Mouse (Mus musculus) hindbrain, embryonic 14.5 days (tissue): ENCODE results near the gene Mansc4. TPM values are rescaled to one million over a fixed set of nuclear protein-coding genes. Genes with fewer than 3 reads are reported as not detected.

Source experiments
- ATAC-seq: fragments of 200-750 bp; cut with Nextera tagmentation; 2 replicates; pipeline ENCODE4 v1.8.0; 2017; ENCODE audit warnings: moderate number of reproducible peaks, mild to moderate bottlenecking, moderate TSS enrichment, moderate library complexity; ENCODE audit not compliant: low FRiP score
- DNase-seq: peaks from one replicate; pipeline ENCODE4 v3.0.0-alpha.2; 2015; ENCODE audit warnings: low spot score
- H3K27ac ChIP-seq: fragments of 300-500 bp; sonication (generic); 2 replicates; pipeline ENCODE4 v1.5.1; 2014; ENCODE audit warnings: mild to moderate bottlenecking, moderate library complexity
- H3K27me3 ChIP-seq: fragments of 300-500 bp; sonication (generic); 2 replicates; pipeline ENCODE4 v1.6.1; 2014; ENCODE audit warnings: mild to moderate bottlenecking, low read length, mixed read lengths; ENCODE audit not compliant: control insufficient read depth, insufficient read depth
- H3K36me3 ChIP-seq: fragments of 300-500 bp; sonication (generic); replicated peaks from 2 replicates; pipeline ENCODE4 v1.6.1; 2014; ENCODE audit not compliant: control insufficient read depth, insufficient read depth
- H3K4me1 ChIP-seq: fragments of 300-500 bp; sonication (generic); replicated peaks from 2 replicates; pipeline ENCODE4 v1.6.1; 2014; ENCODE audit warnings: antibody characterized with exemption, low read length, mixed read lengths; ENCODE audit not compliant: control insufficient read depth, insufficient read depth
- H3K4me2 ChIP-seq: fragments of 300-500 bp; sonication (generic); replicated peaks from 2 replicates; pipeline ENCODE4 v1.6.1; 2014; ENCODE audit warnings: mild to moderate bottlenecking, moderate library complexity
- H3K4me3 ChIP-seq: fragments of 300-500 bp; sonication (generic); replicated peaks from 2 replicates; pipeline ENCODE4 v1.5.1; 2014; ENCODE audit warnings: mild to moderate bottlenecking, low read length
- H3K9ac ChIP-seq: fragments of 300-500 bp; sonication (generic); 2 replicates; pipeline ENCODE4 v1.6.1; 2014
- H3K9me3 ChIP-seq: fragments of 300-500 bp; sonication (generic); 2 replicates; pipeline ENCODE4 v1.6.1; 2016; ENCODE audit warnings: low read length; ENCODE audit not compliant: control insufficient read depth
- WGBS: fragments of 180-500 bp; shearing (Covaris S2); extraction: QIAGEN DNeasy Blood & Tissue Kit; methylation state at CpG from one replicate; pipeline ENCODE4 v1.1.7; 2014; 5-methylcytosine and 5-hydroxymethylcytosine counted together
- polyA plus RNA-seq: library from polyadenylated mRNA; unstranded; fragments of >200 nt; fragmentation: Nextera tagmentation; extraction: Ambion mirVana; gene quantifications from 2 replicates; pipeline ENCODE4 v1.2.1, GENCODE M21; 2014

The Mansc4 gene
- polyA plus RNA-seq, 1 experiment from 2014 or later = 1.4 TPM

DNA sequence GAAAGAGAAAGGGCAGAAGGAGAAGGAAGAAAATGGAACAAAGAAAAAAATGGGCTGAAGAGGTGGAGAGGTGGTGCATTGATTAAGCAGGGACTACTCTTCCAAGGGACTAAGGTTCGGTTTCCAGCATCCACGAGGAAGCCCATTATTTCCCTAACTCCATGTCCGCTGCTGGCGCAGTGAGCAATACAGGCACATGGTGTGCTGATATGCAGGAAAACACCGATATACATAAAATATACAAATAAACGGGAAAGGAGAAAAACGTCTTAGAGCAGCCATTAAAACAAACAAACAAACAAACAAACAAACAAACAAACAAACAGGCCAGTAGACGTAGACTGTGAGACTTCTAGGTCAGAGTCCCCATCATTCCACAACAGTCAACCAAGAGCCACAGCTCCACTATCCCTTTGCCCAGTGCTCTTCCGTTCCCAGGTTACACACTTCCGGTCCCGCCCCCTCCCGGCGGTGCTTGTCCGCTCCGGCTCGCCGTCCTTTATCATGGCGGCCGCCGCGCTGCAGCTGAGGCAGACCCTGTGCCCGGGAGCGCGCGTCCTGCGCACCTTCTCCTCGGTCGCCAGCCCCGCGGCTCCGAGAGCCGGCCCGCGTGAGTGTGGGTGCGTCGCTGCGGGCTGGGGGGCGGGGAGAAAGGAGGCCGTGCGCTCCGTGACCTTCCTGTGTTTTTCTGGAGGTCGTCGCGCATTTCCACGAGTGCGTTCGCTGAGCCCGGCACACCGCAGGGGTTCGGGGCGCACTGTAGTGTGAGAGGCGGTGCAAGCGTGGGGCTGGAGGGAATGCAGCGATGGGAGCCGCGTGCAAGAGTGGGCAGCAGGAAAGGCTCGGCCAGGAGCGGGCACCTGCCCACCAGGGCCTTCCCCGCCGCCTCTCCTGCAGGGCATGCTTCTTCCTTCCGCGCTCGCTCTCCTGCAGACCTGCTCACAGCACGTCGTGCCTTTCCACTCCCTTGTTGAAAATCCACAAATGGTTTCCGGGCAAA lies 44.2 kb downstream of the Mansc4 start, which contains the start of gene Mrps35:
Gene Mrps35, plus strand, starts transcription at position 474 of the 1,000 bp plus-strand sequence.
- Histone ChIP-seq H3K9me3 (no peaks in the 10 kb centered on the region), H3K4me3 (peak within 1 kb of the TSS; percentile 68), H3K27ac (peak within 1 kb of the TSS; percentile 87), H3K4me1 (peaks cover 10% of the 10 kb centered on the region), H3K27me3 (no peaks in the 10 kb centered on the region), H3K36me3 (peaks cover 18% of the 10 kb centered on the region), H3K4me2 (peak within 1 kb of the TSS; percentile 58), H3K9ac (peak within 1 kb of the TSS; percentile 84)
- ATAC-seq (peak; percentile 100), DNase-seq (peak; percentile 90)
- 3% methylated on average over 66 of the region's 66 CpGs for WGBS

DNA sequence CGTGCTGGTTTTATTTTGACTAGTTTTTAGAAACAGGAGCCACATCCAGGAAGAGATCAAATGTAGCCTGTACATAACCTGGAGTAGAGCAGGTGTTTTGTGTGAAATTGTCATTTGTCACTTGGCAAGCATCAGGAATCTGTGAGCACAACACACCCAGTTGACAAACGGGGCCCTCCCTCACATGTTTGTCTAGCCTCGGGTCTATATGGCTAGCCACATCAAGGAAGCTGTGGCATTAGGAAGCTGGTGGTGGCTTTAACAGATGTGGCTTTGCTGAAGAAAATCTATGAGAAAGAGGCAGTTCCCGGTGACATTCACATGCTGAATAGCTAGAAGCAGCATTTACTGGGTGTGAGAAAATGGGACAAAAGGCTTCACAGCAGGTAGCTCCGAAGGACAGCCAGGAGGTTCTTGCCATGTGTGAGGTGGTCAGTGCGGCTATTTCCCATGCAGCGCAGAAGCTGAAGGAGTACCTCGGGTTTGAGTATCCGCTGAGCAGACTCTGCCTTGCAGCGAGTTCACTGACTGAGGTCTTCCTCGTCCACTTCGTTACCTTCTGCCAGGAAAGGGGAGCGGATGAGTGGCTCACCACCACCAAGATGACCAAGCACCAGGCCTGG lies 54.4 kb downstream of the Mansc4 start, which contains the start of gene Rep15:
Gene Rep15, plus strand, starts transcription at position 282 of the 623 bp plus-strand sequence.
- Histone ChIP-seq H3K36me3 (no peaks in the 10 kb centered on the region), H3K4me2 (no peak within 1 kb of the TSS), H3K9ac (no peak within 1 kb of the TSS), H3K27ac (no peak within 1 kb of the TSS), H3K27me3 (no peaks in the 10 kb centered on the region), H3K4me3 (no peak within 1 kb of the TSS), H3K4me1 (no peaks in the 10 kb centered on the region), H3K9me3 (no peaks in the 10 kb centered on the region)
- 31% methylated on average over 13 of the region's 13 CpGs for WGBS
- DNase-seq (no peak), ATAC-seq (no peak)

- no peak overlapping the region for H3K27ac ChIP-seq
- H3K4me3 ChIP-seq = no peak overlapping the region
- H3K36me3 ChIP-seq = 0 out of 2 replicates have a peak, but pooled peaks cover 2% of the 10 kb centered on the region
- no peaks in the 10 kb centered on the region for H3K4me1 ChIP-seq
- H3K27me3 ChIP-seq = no peaks in the 10 kb centered on the region
- DNase-seq (no peak), ATAC-seq (no peak)
- H3K4me2 ChIP-seq = no peak overlapping the region
- H3K9me3 ChIP-seq = no peaks in the 10 kb centered on the region
- WGBS = 86% methylated on average over 15 of the region's 15 CpGs
- no peak overlapping the region for H3K9ac ChIP-seq
Observed at GRCm38 (mm10) chr6:147030096-147030885, 56.5 kb downstream of the Mansc4 start.

DNA sequence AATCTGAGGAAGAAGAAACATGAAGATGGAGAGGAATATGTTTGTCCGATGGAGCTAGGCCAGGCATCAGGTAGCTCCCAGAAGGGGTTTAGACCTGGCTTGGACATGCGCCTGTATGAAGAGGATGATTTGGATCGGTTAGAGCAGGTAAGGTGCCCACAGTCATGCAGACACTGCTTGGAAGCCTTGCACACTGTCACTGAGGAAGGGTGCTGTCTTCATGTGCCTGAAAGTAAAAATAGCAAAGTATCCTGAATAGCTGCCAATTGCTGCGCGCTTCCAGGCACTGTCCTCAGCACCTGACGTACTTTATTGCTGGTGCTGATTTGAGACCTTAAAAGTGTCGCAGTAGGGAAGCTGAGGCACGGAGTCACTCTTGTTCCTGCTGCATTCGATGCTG lies 57.2 kb downstream of the Mansc4 start:
- 0 out of 2 replicates have a peak, but pooled peaks cover 2% of the 10 kb centered on the region for H3K36me3 ChIP-seq
- H3K9ac ChIP-seq = no peak overlapping the region
- ATAC-seq (no peak), DNase-seq (no peak)
- H3K4me2 ChIP-seq = no peak overlapping the region
- H3K27me3 ChIP-seq = no peaks in the 10 kb centered on the region
- no peaks in the 10 kb centered on the region for H3K9me3 ChIP-seq
- H3K27ac ChIP-seq = no peak overlapping the region
- 96% methylated on average over 9 of the region's 9 CpGs for WGBS
- no peak overlapping the region for H3K4me3 ChIP-seq
- no peaks in the 10 kb centered on the region for H3K4me1 ChIP-seq

DNA sequence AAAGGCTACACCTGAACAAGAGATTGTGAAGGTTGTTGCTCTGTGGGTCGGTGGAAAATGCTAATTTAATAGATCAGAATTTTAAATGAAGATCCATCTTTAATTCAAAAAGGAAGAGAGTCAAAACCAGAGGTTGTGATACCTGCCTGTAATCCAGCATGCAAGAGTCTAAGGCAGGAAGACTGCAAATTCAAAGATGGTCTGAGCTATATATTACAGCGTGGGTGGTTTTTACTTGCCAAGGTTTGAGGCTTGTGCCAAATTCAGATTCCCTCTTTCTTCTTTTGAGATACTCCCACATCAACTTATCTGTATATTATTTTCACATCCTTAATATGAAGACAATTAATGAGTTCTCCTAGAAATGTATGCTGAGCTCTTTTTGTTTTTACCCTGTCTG lies 58.4 kb downstream of the Mansc4 start:
- H3K9ac ChIP-seq = no peak overlapping the region
- H3K4me2 ChIP-seq = no peak overlapping the region
- DNase-seq = no peak
- ATAC-seq = no peak
- H3K36me3 ChIP-seq = 0 out of 2 replicates have a peak, but pooled peaks cover 2% of the 10 kb centered on the region
- H3K4me1 ChIP-seq = no peaks in the 10 kb centered on the region
- H3K27me3 ChIP-seq = no peaks in the 10 kb centered on the region
- no peaks in the 10 kb centered on the region for H3K9me3 ChIP-seq
- H3K4me3 ChIP-seq = no peak overlapping the region
- H3K27ac ChIP-seq = no peak overlapping the region
- WGBS = 91% methylated on average over 2 of the region's 2 CpGs

Other genes starting within 250 kb of the Mansc4 start
- not detected in 2 replicates for gene Smco2, start 236.9 kb downstream of the Mansc4 start, polyA plus RNA-seq
- 16.0 and 17.3 TPM in 2 replicates for gene Ppfibp1, start 198.5 kb downstream of the Mansc4 start, polyA plus RNA-seq
- gene 1700034J05Rik, start 132.6 kb downstream of the Mansc4 start, polyA plus RNA-seq = 0.12 TPM in 1 of 2 replicates, not detected in the other
- gene Rep15, start 54.4 kb downstream of the Mansc4 start, polyA plus RNA-seq = 0.50 and 0.65 TPM in 2 replicates
- gene Mrps35, start 44.3 kb downstream of the Mansc4 start, polyA plus RNA-seq = 76.8 and 78.3 TPM in 2 replicates
- gene Klhl42, start 4.3 kb upstream of the Mansc4 start, polyA plus RNA-seq = 11.0 and 12.4 TPM in 2 replicates
- 3.2 and 4.3 TPM in 2 replicates for gene Pthlh, start 177.2 kb upstream of the Mansc4 start, polyA plus RNA-seq